Mouse (Mus musculus): ENCODE data around the gene Lmntd1. TPM values are rescaled to one million over a fixed set of nuclear protein-coding genes. Genes with fewer than 3 reads are reported as not detected.

Lmntd1 gene
- polyA plus RNA-seq, 1 experiment = not detected

DNA sequence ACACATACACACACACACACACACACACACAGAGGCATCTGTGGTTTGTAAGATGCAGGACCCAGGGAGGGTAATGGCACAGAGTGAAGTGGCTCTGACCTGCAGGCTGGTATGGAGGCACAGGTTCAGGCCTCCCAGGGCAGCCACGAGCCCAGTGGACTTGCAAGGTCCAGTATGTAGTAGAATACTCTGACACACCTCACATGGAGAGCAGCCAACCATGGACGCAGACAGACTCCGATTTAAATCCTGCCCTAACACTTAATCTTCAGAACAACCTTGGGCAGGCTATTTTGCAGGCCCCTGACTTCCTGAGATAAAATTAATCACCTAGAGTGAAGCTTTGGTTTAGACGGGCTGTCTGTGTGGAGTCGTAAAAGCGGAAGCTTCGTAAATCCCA, 20.1 kb downstream of the Lmntd1 start:
- no peak overlapping the region for H3K4me2 ChIP-seq (ENCODE audit: low read depth)
- no peaks in the 10 kb centered on the region for H3K79me2 ChIP-seq (ENCODE audit: control insufficient read depth, insufficient read depth)
- TF ChIP-seq TCF12 (IDR thresholded peaks at IDR 0.05; ENCODE audit: insufficient read depth, poor library complexity, severe bottlenecking) (no peak), SRF (IDR thresholded peaks at IDR 0.05; ENCODE audit: control insufficient read depth, insufficient read length, low read depth) (no peak), REST (IDR thresholded peaks at IDR 0.05; ENCODE audit: insufficient read depth, insufficient read length) (no peak), E2F4 (IDR thresholded peaks at IDR 0.05; ENCODE audit: insufficient read depth) (no peak), POLR2AphosphoS2 (IDR thresholded peaks at IDR 0.05; ENCODE audit: insufficient read length, low read depth) (no peak), MAX (IDR thresholded peaks at IDR 0.05; ENCODE audit: low read depth) (no peak), TCF3 (IDR thresholded peaks at IDR 0.05; ENCODE audit: insufficient read length, low read depth) (no peak), MYOG (IDR thresholded peaks at IDR 0.05; ENCODE audit: control insufficient read depth in 1 of 3, insufficient read depth in 1 of 3, insufficient read length in 2 of 3, low read depth in 2 of 3) (no peak), USF1 (IDR thresholded peaks at IDR 0.05; ENCODE audit: low read depth) (no peak), CEBPB (IDR thresholded peaks at IDR 0.05; ENCODE audit: insufficient read depth, poor library complexity, severe bottlenecking) (no peak), MYOD1 (IDR thresholded peaks at IDR 0.05; ENCODE audit: control insufficient read depth in 1 of 3, insufficient read length in 2 of 3, low read depth in 2 of 3) (no peak), POLR2A (IDR thresholded peaks at IDR 0.05; ENCODE audit: insufficient read length, low read depth) (no peak)
- no peaks in the 10 kb centered on the region for H3K27me3 ChIP-seq (ENCODE audit: control insufficient read depth, insufficient read depth, insufficient read length)
- H3ac ChIP-seq (ENCODE audit: control insufficient read depth, insufficient read length) = no peak overlapping the region
- H3K36me3 ChIP-seq (ENCODE audit: control insufficient read depth, insufficient read depth) = no peaks in the 10 kb centered on the region
- H3K4me3 ChIP-seq = no peak overlapping the region

GRCm38 (mm10) chr6:145592531-145592998, 21.6 kb downstream of the Lmntd1 start:
- Histone ChIP-seq H3ac (ENCODE audit: control insufficient read depth, insufficient read length) (no peak overlapping the region), H3K4me3 (no peak overlapping the region), H3K27me3 (ENCODE audit: control insufficient read depth, insufficient read depth, insufficient read length) (no peaks in the 10 kb centered on the region), H3K79me2 (ENCODE audit: control insufficient read depth, insufficient read depth) (no peaks in the 10 kb centered on the region), H3K36me3 (ENCODE audit: control insufficient read depth, insufficient read depth) (no peaks in the 10 kb centered on the region), H3K4me2 (ENCODE audit: low read depth) (no peak overlapping the region)
- TF ChIP-seq MYOG (IDR thresholded peaks at IDR 0.05; ENCODE audit: control insufficient read depth in 1 of 3, insufficient read depth in 1 of 3, insufficient read length in 2 of 3, low read depth in 2 of 3) = no peak
- TF ChIP-seq E2F4 (IDR thresholded peaks at IDR 0.05; ENCODE audit: insufficient read depth) = no peak
- no peak for TF ChIP-seq CEBPB (IDR thresholded peaks at IDR 0.05; ENCODE audit: insufficient read depth, poor library complexity, severe bottlenecking)
- TF ChIP-seq TCF12 (IDR thresholded peaks at IDR 0.05; ENCODE audit: insufficient read depth, poor library complexity, severe bottlenecking) = no peak
- TF ChIP-seq TCF3 (IDR thresholded peaks at IDR 0.05; ENCODE audit: insufficient read length, low read depth) = no peak
- no peak for TF ChIP-seq USF1 (IDR thresholded peaks at IDR 0.05; ENCODE audit: low read depth)

GRCm38 (mm10) chr6:145592036-145592435, 22.1 kb downstream of the Lmntd1 start:
- no peak overlapping the region for H3K4me3 ChIP-seq
- no peaks in the 10 kb centered on the region for H3K79me2 ChIP-seq (ENCODE audit: control insufficient read depth, insufficient read depth)
- H3K36me3 ChIP-seq (ENCODE audit: control insufficient read depth, insufficient read depth) = no peaks in the 10 kb centered on the region
- no peak for TF ChIP-seq POLR2A (IDR thresholded peaks at IDR 0.05; ENCODE audit: insufficient read length, low read depth)
- no peak for TF ChIP-seq CEBPB (IDR thresholded peaks at IDR 0.05; ENCODE audit: insufficient read depth, poor library complexity, severe bottlenecking)
- TF ChIP-seq TCF12 (IDR thresholded peaks at IDR 0.05; ENCODE audit: insufficient read depth, poor library complexity, severe bottlenecking) = no peak
- no peak for TF ChIP-seq REST (IDR thresholded peaks at IDR 0.05; ENCODE audit: insufficient read depth, insufficient read length)
- no peak for TF ChIP-seq MYOG (IDR thresholded peaks at IDR 0.05; ENCODE audit: control insufficient read depth in 1 of 3, insufficient read depth in 1 of 3, insufficient read length in 2 of 3, low read depth in 2 of 3)
- no peak for TF ChIP-seq E2F4 (IDR thresholded peaks at IDR 0.05; ENCODE audit: insufficient read depth)
- no peak for TF ChIP-seq TCF3 (IDR thresholded peaks at IDR 0.05; ENCODE audit: insufficient read length, low read depth)
- TF ChIP-seq POLR2AphosphoS2 (IDR thresholded peaks at IDR 0.05; ENCODE audit: insufficient read length, low read depth) = no peak
- TF ChIP-seq MYOD1 (IDR thresholded peaks at IDR 0.05; ENCODE audit: control insufficient read depth in 1 of 3, insufficient read length in 2 of 3, low read depth in 2 of 3) = no peak
- no peak for TF ChIP-seq SRF (IDR thresholded peaks at IDR 0.05; ENCODE audit: control insufficient read depth, insufficient read length, low read depth)
- TF ChIP-seq MAX (IDR thresholded peaks at IDR 0.05; ENCODE audit: low read depth) = no peak
- H3K27me3 ChIP-seq (ENCODE audit: control insufficient read depth, insufficient read depth, insufficient read length) = no peaks in the 10 kb centered on the region
- no peak overlapping the region for H3ac ChIP-seq (ENCODE audit: control insufficient read depth, insufficient read length)
- H3K4me2 ChIP-seq (ENCODE audit: low read depth) = no peak overlapping the region

GRCm38 (mm10) chr6:145591578-145591977, 22.5 kb downstream of the Lmntd1 start:
- H3ac ChIP-seq (ENCODE audit: control insufficient read depth, insufficient read length) = no peak overlapping the region
- H3K4me2 ChIP-seq (ENCODE audit: low read depth) = no peak overlapping the region
- no peak overlapping the region for H3K4me3 ChIP-seq
- no peaks in the 10 kb centered on the region for H3K27me3 ChIP-seq (ENCODE audit: control insufficient read depth, insufficient read depth, insufficient read length)
- no peaks in the 10 kb centered on the region for H3K79me2 ChIP-seq (ENCODE audit: control insufficient read depth, insufficient read depth)
- no peaks in the 10 kb centered on the region for H3K36me3 ChIP-seq (ENCODE audit: control insufficient read depth, insufficient read depth)
- TF ChIP-seq TCF3 (IDR thresholded peaks at IDR 0.05; ENCODE audit: insufficient read length, low read depth) (no peak), MAX (IDR thresholded peaks at IDR 0.05; ENCODE audit: low read depth) (no peak), MYOD1 (IDR thresholded peaks at IDR 0.05; ENCODE audit: control insufficient read depth in 1 of 3, insufficient read length in 2 of 3, low read depth in 2 of 3) (no peak), POLR2A (IDR thresholded peaks at IDR 0.05; ENCODE audit: insufficient read length, low read depth) (no peak), MYOG (IDR thresholded peaks at IDR 0.05; ENCODE audit: control insufficient read depth in 1 of 3, insufficient read depth in 1 of 3, insufficient read length in 2 of 3, low read depth in 2 of 3) (no peak), USF1 (IDR thresholded peaks at IDR 0.05; ENCODE audit: low read depth) (no peak)
